Mouse (Mus musculus) bone marrow macrophage, adult 2 months (primary cell): ENCODE data around the gene Serinc2. TPM values are rescaled to one million over a fixed set of nuclear protein-coding genes. Genes with fewer than 3 reads are reported as not detected.

Source experiments
- H3K27ac ChIP-seq: 2 replicates; pipeline ENCODE4 v1.5.1; 2012; ENCODE audit warnings: low read depth, low read length; ENCODE audit not compliant: insufficient read depth
- H3K4me1 ChIP-seq: 2 replicates; pipeline ENCODE4 v1.6.1; 2012; ENCODE audit warnings: low read length; ENCODE audit not compliant: control insufficient read depth, insufficient read depth
- H3K4me3 ChIP-seq: 2 replicates; pipeline ENCODE4 v1.5.1; 2012; ENCODE audit warnings: mild to moderate bottlenecking, low read length, moderate library complexity; ENCODE audit not compliant: insufficient read depth
- CTCF ChIP-seq: IDR thresholded peaks from 2 replicates; pipeline ENCODE4 v1.5.1; 2012; ENCODE audit warnings: low read depth, mild to moderate bottlenecking, low read length, moderate library complexity
- POLR2A ChIP-seq: IDR thresholded peaks from 2 replicates; pipeline ENCODE4 v1.6.1; 2012; ENCODE audit warnings: mild to moderate bottlenecking, low read depth, low read length, borderline replicate concordance
- polyA plus RNA-seq: library from polyadenylated mRNA; stranded (reverse); fragments of >200 nt; gene quantifications from 2 replicates; pipeline ENCODE4 v1.2.4, GENCODE M21; 2012; ENCODE audit not compliant: missing spikeins, insufficient read depth, insufficient read length

Serinc2 gene
- polyA plus RNA-seq = 1.0 and 1.3 TPM in 2 replicates

DNA sequence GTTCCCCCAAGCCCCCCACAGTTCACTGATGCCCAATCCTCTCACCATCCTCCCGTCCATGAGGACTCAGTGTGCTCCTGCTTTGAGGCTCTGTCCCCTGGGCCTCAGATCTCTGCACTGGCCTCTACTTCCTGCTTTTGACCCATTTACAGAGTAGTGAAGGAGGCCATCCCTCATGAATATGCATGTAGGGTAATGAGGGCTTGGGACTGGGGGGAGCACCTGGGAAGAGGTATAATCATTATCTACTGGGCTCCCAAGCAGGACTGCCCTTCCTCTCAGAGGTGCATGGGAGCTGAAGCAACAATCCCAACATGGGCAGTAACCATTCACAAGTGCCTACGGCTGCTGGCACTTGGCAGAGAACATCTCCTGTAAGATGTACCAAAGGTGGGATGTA lies at the start of gene Serinc2:
Gene Serinc2, minus strand, starts transcription at position 101 of the 400 bp plus-strand sequence.
- Histone ChIP-seq H3K27ac (no peak within 1 kb of the TSS), H3K4me1 (peaks cover 12% of the 10 kb centered on the region), H3K4me3 (no peak within 1 kb of the TSS)
- no peak for TF ChIP-seq POLR2A
- no peak for TF ChIP-seq CTCF

DNA sequence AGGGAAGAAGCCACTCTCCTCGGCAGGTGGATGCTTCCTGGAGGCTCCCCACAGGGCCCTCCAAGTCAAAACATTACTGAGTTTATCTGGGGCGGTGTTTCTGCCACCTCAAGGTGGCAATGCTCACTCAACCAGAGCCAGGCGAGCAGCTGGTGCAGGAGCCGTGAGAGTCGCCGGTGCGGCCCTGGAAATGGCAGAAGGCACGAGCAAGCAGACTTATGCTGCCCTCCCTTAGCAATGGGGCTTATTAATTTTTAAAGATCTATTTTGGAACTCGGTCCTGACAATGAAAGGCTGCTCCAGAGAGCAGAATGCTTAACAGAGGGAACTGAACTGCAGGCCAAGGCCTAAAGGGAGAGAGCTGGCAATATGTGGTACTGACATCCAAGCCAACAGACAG lies 48.4 kb upstream of the Serinc2 start:
- TF ChIP-seq CTCF (no peak), POLR2A (no peak)
- H3K4me1 ChIP-seq = peaks cover 13% of the 10 kb centered on the region
- no peak overlapping the region for H3K4me3 ChIP-seq
- H3K27ac ChIP-seq = no peak overlapping the region

DNA sequence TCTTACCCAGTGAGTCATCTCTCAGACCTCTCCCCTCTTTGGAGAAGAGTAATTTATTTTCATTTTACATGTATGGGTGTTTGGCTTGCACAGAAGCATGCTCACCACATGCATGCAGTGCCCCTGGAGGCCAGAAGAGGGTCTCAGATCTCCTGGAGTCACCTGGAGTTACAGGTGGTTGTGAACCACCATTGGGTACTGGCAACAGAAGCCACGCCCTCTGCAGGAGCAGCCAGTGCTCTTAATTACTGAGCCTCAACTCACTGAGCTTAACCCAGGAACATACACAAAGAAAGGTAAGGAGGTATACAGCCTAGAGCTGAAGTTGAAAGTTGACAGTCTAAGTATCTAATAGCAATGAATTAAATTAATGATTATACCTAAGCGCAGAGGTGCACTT lies 46.4 kb upstream of the Serinc2 start:
- Histone ChIP-seq H3K4me3 (no peak overlapping the region), H3K4me1 (peaks cover 13% of the 10 kb centered on the region), H3K27ac (no peak overlapping the region)
- TF ChIP-seq CTCF (no peak), POLR2A (no peak)

DNA sequence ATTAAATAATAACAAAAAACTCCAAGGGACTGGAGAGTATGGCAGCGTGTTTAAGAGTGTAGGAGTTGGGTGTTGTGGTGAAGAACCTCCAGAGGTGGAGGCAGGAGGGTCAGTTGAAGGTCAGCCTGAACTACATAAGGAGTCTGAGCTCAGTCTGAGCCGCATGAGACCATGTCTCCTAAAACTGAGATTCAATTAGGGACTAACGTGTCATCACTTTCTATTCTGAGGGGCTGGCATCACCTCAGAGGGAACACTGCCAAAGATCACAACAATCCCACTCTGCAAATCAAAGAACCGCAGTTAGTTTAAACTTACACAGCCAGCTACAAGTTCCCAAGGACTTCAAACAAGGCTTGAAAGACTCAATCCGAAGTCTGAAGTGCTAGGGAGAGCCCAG lies 44.6 kb upstream of the Serinc2 start:
- no peak for TF ChIP-seq POLR2A
- no peak for TF ChIP-seq CTCF
- Histone ChIP-seq H3K27ac (peak overlapping the region; percentile 35; the same call in 1 of the 2 replicates), H3K4me1 (peaks cover 13% of the 10 kb centered on the region), H3K4me3 (no peak overlapping the region)

DNA sequence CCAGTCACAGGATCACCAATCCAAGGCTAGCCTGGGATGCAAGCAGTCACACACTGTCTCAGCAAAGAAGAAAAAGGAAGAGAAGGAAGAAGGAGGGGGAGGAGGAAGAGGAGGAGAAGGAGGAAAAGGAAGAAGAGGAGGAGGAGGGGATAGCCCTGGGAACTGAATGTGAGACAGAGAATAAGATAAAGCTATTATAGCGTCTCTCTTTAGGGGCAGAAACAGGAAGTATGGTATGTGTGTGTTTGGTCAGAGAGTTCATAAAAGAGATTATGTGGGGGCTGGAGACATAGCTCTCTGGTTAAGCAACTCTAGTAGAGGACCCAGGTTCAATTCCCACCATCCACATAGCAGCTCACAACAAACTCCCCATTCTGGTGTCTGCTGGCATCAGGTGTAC lies 44.2 kb upstream of the Serinc2 start:
- Histone ChIP-seq H3K4me3 (no peak overlapping the region), H3K27ac (peak overlapping the region; percentile 35; the same call in 1 of the 2 replicates), H3K4me1 (peaks cover 13% of the 10 kb centered on the region)
- no peak for TF ChIP-seq POLR2A
- TF ChIP-seq CTCF = no peak

DNA sequence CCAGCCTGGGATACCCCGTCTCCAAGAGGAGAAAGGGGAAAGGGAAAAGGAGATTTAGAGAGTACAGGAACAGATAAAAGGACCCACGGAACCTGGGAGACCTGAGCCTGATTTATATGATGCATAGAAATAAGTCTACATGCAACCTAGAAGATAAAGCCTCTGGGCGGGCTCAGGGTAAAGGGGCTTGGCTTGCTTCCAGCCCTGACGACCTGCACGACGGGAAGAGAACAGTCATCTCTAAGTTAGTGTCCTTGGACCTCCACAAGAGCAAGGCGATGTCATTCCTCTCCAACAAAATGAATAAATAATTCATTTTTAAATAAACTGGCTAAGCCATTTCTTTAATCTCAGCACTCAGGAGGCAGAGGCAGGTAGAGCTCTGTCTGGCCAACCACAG lies 43.6 kb upstream of the Serinc2 start:
- no peak overlapping the region for H3K4me3 ChIP-seq
- TF ChIP-seq CTCF = no peak
- TF ChIP-seq POLR2A = no peak

DNA sequence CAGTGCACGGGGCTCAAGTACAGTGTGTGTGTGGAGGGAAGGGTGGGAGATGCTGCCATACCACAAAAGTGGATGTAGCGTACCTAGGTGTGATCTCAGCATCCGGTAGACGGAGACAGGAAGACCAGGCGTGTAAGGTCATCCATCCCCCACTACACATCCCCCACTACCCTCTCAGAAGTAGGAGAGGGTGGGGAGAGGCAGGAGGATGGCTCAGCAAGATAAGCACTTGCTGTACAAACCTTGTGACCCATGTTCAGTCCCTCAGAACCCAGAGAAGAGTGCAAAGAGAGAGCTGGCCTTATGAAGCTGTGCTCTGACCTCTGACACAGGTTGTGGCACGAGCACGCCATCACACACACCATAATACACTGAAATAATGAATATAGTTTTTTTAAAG lies 42.6 kb upstream of the Serinc2 start:
- no peak for TF ChIP-seq POLR2A
- TF ChIP-seq CTCF = no peak
- H3K4me3 ChIP-seq = no peak overlapping the region
- no peak overlapping the region for H3K27ac ChIP-seq
- peaks cover 19% of the 10 kb centered on the region for H3K4me1 ChIP-seq

More for the DNA sequence above, 43.6 kb upstream of the Serinc2 start:
- H3K27ac ChIP-seq = 0 out of 2 replicates have a peak overlapping the region, but pooled peaks have one; percentile 7
- H3K4me1 ChIP-seq = peaks cover 13% of the 10 kb centered on the region

DNA sequence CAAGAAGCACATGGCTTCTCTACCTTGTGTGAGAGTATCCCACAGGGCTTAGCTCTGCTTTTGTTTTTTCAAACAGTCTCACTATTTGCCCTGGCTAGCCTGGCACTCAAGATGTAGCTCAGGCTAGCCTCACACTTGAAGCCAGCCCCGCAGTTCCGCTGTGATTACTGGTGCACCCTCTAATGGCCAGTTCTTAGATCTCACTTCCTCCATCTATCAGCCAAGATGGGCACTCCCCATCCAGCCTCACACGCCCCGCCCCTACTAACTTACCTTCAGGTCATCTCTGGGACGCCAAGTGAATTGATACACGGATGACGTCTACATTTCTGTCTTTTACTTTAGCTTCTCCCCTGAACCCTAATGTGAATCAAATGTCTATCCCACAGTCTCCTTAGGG lies 40.6 kb upstream of the Serinc2 start:
- TF ChIP-seq CTCF (no peak), POLR2A (no peak)
- peaks cover 33% of the 10 kb centered on the region for H3K4me1 ChIP-seq
- H3K27ac ChIP-seq = no peak overlapping the region
- H3K4me3 ChIP-seq = no peak overlapping the region

DNA sequence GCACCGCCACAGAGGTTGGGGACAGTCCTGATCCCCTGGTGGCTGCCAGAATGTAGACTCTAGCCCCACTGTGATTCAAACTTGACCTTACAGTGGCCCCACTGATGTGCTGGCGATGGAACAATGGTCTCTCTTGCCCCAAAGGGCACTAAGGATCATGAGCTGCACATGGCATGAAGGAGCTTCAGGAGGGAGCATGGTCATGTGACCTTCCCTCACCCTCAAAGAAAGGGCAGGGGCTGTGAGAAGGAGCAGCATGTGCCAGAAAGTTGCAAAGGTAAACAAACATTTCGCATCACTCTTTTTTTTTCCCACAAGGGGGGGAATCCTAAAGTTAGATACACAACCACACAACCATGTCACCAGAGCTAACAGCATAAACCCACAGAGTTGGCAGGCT lies 39.1 kb upstream of the Serinc2 start:
- Histone ChIP-seq H3K4me3 (no peak overlapping the region), H3K4me1 (peaks cover 24% of the 10 kb centered on the region), H3K27ac (no peak overlapping the region)
- TF ChIP-seq CTCF (no peak), POLR2A (no peak)

DNA sequence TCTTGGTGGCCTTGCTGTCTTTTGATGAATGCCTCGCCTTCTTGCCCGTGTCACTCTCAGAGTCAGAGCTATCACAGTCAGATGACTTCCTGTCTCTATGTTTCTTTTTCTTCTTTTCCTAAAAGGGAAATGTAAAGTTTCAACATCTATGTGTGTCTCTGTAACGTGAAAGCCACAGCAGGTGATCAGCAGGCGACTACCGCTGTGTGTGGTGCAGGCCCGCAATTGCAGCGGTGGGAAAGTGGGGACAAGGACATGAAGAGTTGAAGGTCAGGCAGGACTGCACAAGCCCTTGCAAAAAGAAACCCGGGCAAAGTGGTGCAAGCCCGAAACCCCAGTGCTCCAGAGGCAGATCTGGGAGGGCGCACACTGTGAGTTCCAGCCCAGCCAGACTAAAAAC lies 37.7 kb upstream of the Serinc2 start:
- H3K27ac ChIP-seq = peak overlapping the region; percentile 30
- H3K4me3 ChIP-seq = no peak overlapping the region
- peaks cover 20% of the 10 kb centered on the region for H3K4me1 ChIP-seq
- no peak for TF ChIP-seq POLR2A
